Mouse (Mus musculus) lung, postnatal 10 days (tissue): ENCODE measurements around the gene Trpv1.
A peak's percentile ranks its signal among the peaks of the same experiment; 100 is the strongest.

ENCODE experiments used
- DNase-seq: peaks from one replicate; pipeline ENCODE4 v3.0.0; 2021

Trpv1 gene

DNA sequence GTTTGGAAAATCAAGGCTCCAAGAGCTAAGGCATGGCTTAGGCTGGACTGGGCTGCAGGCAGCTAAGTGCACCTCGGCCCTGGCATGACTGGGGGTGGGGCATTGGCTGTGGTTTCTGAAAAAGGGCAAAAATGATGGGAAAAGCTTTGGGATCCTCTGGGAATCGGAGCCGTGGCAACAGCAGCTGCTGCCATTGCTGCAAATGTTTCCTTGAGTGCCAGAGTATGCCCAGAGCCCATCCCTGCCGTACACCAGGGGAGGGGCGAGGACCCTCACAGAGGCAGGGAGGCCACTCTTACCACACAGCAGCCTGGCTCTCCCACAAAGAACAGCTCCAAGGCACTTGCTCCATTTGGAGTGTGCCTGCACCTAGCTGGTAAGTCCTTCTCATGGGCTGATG lies at the start of gene Trpv1:
TSS of gene Trpv1 (plus strand) at position 301 of the 400 bp plus-strand sequence.
- DNase-seq: no peak

DNA sequence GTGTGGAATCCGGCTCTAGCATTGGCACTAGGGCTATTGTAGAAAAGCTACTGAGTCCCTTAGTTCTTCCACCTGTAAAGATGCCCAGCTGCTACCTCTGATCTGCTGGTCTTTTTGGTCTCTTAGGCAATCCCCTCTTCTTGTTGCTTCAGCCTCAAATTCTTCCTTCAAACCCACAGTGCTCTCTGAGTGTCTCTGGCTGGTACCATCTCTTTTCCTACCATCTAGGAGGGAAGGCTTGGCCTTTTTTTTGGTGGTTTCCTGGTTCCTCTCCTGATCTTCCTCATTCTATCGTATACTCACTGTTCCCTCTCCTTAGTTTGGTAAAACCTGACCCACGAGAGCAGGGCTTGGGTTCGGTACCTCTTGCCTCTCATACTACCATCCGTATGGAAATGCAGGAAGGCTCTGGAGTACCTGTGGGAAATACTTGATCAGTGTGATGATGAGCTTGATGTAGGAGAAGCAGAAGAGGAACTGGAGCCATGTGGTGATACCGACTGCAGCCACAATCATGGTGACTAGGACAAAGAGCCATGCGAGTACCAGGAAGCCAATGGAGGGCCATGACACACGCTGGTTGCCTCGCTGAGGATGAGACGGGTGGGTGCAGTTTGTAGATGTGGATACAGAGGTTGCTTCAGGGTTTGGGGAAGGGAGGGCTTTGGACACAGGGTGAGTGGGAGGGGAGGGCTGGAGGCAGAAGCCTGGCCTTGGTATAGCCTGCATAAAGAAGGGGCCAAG lies 48.0 kb upstream of the Trpv1 start:
- no peak for DNase-seq

DNA sequence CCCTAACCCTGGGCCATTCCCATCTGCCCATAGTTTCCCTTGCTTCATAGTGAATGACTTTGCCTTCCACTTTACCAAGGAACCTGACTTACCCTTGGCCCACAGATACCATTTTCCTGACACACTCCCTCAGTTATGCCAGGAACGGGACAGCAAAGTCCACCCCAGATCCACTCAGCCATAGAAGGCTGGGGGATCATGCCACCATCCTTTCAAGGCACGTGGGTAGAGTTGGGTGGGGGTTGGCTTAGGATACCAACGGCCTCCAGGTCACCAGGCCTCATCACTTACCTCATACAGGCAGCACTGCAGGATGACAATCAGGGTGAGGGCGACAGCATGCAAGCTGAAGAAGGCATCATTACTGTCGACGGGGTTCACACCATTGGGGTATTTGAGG lies 46.9 kb upstream of the Trpv1 start:
- DNase-seq: no peak

DNA sequence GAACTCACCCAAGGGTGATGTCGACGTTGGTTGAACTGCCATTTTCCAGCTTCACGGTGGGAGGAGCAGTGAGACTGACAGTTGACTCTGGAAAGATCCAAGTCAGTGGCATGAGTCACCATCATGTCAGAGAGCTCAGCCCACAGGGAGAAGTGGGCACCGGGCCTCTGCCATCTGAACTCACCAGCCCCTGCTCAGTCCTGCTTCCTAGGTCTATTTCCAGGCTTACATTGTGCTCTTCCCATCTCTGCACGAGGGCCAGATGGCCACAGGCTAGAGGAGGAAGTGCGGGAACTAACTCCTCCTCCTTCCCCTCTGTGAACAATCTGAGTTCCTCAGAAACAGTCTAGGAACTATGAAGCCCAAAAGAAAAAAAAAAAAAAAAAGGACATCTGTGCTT lies 41.0 kb upstream of the Trpv1 start:
- DNase-seq: no peak

DNA sequence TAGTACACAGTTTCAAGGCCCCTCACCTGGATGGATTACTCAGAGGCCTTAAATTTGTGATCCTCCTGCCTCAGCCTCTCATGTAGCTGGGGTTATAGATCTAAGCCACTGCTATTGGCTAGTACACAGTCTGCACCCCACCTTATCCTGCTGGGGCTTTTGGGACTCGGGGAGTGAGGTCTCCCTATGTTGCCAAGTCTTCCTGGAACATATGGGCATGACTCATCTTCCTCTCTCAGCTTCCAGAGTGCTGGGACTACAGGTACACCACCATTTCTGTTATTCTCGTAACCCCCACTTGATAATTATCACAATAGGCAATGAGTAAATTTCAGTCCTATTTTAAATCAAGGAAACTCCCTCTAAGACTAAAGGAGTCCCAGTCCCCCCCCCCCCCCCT lies 39.6 kb upstream of the Trpv1 start:
- DNase-seq: no peak

DNA sequence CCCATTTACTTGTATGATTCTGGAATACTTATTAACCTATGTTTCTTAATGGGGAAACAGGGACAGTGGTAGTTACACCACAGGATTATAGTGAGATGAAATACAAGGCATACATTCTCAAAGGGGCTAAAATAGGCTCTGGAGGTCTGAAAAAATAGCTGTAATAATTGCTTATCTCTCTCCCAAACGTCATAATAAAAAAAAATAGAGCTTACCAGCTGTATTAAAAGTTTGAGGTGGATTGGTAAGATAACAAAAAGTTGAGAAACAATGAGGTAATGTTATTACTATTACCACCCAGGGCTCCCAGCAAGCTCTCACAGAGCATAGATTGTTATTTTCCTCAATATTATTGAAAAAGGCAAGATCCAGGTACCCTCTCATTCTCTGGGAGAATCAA lies 35.9 kb upstream of the Trpv1 start:
- DNase-seq: no peak

DNA sequence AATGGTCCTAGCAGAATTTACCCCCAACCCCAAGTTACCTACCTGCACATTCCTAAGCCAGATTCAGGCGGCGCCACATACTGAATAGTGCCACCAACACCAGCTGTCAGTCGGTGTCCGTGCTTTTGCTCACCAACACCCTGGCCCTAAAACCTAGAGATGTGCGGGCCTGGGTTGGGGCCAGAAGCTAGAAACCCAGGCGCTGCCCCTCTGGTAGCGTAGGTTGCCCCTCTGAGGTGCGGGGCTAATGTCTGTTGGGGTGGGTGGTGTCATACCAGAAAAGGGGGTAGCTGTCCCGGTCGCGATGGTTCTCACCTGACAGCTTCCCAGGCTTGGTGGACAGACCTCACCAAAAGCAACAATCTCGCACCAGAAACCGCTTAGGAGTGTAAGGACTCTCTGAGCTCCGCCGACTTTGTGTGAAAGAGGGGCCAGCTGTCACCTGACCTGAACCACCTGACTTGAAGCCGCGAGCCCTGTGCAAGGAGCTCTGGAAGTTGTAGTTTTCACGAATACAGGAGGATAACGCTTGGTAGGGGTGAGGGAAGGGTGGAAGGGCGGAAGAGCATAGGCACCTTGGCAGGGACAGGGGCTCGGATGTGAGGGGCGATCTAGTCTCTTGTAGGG lies 35.4 kb upstream of the Trpv1 start, which contains the start of gene Ctns:
TSS of gene Ctns (minus strand) at position 440 of the 627 bp plus-strand sequence.
- DNase-seq: peak; percentile 89

DNA sequence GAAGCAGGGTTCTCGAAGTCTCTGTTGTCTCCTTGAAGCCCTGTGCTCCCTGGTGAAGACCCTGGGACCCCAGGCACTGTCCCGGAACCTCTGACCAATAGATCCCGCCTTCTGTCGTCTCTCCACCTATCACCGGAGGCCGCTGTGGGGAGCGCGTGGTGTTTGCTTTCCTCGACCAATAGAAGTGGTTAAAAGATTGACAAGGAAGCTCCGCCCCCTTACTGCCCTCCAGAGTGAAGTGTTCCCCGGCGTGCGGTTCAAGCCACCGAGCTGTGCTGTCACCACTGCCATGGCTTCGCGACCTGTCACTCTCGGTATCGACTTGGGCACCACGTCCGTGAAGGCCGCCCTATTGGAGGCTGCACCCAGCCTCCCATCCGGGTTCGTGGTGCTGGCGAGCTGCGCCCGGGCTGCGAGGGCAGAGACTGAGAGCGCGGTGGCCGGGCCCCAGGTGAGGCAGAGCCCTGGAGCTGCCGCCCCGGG lies 34.8 kb upstream of the Trpv1 start, which contains the start of gene Shpk:
TSS of gene Shpk (plus strand) at position 231 of the 483 bp plus-strand sequence.
- DNase-seq: peak; percentile 98

DNA sequence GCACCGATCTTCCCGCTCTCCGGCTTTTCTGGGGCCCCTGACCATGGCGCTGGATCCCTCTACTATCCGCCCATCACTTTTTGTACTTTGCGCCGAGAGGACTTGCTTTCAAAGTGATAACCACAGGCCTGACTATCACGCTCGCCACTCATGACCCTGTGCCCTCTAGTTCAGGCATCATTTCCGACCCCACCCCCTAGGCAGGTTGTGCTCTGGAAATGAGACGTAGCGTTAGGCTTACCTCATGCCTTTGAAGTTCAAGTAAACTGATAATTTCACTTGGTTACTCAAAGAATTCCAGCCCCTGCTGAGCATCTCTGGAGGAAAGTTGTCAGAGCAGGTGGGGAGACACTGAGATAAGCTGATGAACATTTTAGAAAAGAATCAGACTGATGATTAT lies 34.2 kb upstream of the Trpv1 start:
- no peak for DNase-seq

DNA sequence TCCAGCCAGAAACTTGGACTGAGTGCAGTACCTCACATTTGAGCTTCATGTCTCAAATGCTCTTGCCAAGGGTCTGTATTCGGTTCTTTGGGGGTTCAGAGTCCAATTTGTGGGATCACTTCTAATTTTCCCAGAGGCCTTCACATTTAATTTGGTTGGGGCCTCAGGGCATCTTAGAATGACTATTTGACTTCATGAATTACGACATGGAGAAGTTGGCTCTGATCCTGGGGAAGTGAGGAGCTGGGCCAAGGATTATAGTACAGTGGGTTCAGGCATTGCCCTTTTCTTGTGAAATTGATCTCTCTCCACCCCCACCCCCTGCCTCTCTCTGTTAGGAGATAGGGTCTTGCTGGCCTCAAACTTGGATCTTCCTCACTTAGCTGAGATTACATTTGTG lies 33.1 kb upstream of the Trpv1 start:
- peak; percentile 30 for DNase-seq

DNA sequence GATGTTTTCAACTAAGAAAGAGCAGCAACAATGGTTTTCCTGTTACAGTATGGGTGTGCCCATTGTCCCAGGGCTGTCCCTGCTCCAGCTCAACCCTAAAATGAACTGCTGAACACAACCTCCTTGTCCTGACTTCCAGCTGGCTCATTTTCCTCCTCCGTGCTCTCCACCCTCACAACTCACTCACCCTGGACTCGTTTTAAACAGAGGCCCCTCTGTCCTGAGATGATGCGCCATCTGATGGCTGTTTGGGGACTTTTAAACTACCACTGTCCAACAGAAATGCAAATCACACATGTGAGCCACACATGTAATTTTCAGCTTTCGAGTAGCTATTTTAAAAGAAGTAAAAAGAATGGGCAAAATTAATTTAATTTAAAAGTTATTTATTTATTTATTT lies 32.5 kb upstream of the Trpv1 start:
- peak; percentile 38 for DNase-seq

DNA sequence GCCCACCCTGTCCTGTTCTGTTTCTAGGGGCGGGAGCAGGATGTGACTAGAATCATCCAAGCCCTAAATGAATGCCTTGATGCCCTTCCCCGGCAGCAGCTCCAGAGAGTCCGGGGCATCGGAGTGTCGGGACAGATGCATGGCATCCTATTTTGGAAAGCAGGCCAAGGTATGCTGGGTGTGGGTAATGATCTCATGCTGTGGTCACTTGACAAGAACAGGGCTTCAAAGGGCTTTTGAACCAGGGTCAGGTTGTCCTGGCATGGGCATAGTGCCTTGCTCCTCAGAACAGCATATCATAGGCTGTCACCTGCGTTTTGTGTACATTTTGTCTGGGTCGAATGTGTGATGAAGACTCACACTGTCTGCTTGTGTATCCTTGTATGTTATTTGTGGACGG lies 30.2 kb upstream of the Trpv1 start:
- DNase-seq: no peak

DNA sequence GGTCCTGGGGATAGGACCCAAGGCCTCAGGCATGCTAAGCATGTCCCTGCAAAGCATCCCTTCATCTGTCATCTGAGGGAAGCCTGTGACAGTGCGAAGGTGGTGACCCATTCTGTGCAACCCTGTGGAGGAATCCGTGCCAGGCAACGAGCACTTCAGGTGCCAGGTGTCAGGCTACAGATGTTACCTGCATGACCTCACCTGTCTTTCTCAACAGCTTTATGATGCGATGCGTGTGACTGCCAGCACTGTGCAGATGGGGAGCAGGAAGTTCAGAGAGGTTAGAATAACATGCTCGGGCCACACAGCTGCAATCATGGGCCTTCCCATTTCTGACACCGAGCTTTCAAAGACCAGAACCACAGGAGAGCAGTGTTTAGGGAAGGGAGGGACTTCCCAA lies 28.9 kb upstream of the Trpv1 start:
- no peak for DNase-seq

DNA sequence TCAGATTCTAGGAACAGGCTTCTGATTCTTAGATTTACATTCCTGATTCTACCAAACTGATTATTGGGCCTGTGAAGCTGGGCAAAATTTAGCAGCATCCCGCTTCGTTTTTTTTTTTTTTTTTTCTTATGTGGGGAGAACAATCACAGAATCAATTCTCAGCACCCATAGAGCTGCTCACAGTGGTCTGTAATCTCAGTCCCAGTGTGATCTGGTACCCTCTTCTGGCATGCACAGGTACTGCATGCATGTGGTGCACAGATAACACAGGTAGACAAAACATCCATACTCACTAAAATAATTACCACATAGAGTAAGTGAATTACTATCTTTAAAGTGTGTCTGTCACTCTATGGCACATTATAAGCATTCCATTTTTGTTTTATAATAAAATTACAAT lies 26.5 kb upstream of the Trpv1 start:
- DNase-seq: no peak

DNA sequence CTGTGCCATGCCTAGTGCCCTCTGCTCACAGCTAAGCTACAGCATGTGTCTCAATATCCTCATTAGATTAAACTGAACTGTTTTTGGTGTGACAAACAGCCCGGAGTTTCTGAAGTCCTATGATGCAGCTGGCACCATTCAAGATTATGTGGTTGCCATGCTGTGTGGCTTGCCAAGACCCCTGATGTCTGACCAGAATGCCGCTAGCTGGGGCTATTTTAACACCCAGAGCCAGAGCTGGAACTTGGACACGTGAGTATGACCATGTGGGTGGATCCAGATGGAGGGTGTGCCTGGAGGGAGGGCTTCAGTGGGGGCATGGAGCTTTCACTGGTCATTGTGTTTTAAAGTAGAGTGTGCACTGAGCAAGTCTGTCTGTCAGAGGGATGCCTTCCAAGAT lies 20.1 kb upstream of the Trpv1 start:
- DNase-seq: no peak

DNA sequence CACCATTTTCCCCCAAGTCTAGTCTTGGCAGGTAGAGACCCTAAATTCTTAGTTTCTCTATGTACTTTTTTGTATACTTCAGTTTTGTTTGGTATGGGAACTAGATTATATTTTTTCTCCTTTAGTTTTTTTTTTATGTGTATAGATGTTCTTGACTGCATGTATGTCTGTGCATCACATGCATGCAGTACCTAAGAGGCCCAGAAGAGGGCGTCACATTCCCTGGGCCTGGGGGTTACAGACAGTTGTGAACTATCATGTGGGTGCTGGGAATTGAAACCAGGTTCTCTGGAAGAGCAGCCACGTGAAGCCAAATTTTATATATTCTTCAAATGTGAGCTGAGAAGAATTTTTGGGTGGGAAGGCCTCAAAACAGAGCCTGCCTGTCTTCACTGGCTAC lies 14.4 kb upstream of the Trpv1 start:
- no peak for DNase-seq

DNA sequence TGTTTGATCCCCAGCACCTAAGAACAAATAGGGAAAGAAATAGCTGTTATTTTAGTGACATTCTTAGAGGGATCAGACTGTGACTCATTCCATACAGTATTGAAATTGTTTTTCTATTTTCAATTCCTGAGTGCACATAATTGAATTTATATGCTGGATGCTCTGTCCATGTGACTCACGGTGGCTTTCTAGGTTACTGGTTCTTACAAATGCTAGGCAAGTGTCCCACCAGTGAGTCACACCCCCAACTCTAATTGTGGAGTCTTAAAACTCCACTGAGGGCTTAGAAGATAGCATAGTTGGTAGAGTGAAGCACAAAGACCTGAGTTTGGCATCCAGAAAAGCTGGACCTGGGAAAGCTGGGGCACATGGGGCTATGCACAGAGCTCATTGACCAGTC lies 13.4 kb upstream of the Trpv1 start:
- no peak for DNase-seq

DNA sequence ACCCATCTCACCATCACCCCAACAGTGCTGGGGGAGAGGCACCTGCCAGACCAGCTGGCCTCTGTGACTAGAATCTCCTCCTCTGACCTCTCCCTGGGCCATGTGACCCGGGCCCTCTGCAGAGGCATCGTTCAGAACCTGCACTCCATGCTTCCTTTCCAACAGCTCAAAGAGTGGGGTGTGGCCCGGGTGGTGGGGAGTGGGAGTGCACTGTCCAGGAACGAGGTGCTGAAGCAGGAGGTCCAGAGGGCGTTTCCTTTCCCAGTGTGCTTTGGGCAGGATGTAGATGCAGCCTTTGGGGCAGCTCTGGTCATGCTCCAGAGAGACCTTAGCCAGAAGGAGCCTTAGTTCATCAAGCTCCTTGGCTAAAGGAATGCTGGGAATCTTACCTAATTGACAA lies 11.2 kb upstream of the Trpv1 start:
- DNase-seq: no peak

DNA sequence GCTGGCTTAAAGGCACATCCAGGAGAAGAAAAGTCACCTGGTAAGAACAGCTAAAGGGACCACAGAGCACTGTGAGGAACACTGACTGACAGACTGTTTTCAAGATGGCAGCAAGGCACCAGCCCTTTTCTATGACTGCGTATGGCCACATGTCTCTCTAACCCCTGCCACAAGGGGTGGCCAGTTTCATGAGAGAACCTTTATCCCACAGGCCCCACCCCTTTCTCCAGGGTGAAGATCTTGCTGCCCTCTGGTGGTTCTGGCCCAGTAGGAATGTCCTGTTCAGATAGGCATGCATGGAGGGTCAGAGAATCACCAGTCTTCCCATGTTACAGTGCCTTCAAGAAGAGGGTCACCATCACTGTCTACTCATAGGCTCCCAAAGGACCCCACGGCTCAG lies 10.1 kb upstream of the Trpv1 start:
- peak; percentile 65 for DNase-seq

DNA sequence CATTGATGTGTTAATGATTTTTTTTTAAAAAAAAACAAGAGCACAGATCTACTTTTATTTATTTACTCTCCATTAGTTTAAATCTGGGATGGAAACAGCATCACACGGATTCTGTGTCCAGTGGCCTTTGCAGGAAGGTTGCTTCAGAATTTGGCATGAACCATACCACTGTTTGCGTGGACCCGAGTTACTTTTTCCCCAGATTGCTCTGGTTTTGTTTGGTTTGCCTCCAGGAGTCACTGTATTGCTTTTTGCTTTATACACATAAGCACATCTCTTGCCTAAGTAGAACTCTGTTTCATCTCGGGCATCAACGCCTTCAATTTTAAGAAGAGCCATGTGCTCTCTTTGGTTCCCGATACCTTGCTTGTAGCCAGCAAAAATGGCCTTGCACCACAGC lies 8.2 kb upstream of the Trpv1 start:
- no peak for DNase-seq

DNA sequence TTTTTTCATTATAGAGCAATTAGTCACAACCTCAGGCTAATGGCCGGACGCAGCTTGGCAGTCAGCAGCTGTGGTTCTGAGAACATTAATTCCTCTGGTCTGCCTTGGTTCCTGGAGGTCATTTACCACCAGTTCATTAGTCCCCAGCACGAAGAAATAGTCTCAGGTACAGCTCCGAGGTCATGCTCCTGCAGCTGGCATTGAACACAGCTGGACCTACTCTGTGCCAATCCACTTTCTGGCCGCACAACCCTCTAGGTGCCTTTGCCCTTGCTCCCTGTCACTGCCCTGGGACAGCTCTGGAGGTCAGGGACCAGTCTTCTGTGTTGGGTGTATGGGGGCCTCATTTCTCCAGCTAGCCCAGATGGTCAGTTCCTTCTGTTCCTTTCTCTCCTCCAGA lies 5.2 kb upstream of the Trpv1 start:
- no peak for DNase-seq

DNA sequence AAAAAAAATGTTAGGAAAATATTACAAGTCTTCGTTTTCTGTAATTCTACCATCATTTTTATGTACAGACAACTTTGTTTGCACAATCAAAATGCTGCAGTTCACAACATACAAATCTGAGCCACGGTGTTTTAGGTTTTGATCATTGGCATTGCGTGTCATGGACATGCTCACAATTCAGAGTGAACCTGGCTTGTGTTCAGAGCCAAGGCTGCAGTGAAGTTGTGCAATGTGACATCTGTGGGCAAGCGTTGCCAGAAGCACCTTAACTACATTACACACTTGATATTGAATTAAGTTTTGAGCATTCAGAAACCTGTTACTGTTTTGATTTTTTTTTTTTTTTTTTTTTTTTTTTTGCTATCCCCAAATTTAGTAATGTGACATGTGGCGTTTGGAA lies 4.0 kb upstream of the Trpv1 start:
- no peak for DNase-seq

DNA sequence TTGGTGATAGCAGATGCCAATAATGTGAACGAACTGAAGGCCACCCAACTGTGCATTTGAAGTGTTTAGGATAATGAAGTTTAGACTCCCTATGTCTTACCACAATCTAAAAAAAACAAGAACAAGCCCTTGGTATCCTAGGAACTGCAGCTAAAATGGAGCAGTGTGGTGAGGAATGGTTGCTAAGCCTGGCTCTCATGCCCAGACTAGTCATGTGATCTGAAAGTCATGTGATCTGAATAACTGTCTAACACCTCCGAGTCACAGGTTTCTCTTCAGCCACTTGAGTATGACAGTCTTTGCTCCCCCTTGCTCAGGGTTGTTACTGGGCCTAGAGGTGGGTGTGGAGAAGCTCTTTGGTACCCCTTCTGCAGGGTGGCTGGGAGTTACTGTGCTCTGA lies 1.6 kb upstream of the Trpv1 start:
- no peak for DNase-seq

DNA sequence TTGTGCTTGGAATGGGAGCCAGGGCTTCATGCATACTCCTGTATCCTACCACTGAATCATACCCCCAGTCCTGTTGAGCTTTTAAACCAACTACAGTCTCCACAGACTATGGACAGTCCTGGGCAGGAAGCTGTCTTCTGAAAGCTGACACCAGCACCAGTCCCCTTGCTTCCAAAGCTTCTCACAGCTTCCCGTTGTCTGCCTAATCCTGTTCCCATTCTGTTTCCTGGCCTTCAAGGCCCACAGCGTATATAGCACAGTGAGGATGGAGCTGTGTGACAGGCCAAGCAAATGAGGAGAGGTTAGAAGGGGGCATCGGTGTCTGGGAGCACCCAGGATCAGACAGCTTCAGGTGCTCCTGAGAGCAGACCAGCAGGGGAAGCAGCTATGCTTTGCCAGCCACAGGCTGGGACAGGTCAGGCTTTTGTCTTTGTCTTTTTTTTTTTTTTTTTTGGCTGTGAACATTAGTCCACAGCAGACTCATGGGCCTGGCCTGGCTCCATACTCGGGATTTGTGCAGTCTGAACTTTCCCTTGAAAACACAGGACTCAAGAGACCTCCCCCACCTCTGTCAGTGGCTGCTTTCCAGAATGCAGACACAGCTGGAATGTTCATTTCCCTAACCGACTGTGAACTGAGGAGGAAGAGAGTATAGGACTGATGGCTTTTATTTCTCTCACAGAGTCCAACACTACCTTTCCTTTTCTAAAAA lies 2.1 kb downstream of the Trpv1 start:
- DNase-seq: peak; percentile 73
